Mouse (Mus musculus): ENCODE results near the gene P2rx2.

P2rx2 gene

DNA sequence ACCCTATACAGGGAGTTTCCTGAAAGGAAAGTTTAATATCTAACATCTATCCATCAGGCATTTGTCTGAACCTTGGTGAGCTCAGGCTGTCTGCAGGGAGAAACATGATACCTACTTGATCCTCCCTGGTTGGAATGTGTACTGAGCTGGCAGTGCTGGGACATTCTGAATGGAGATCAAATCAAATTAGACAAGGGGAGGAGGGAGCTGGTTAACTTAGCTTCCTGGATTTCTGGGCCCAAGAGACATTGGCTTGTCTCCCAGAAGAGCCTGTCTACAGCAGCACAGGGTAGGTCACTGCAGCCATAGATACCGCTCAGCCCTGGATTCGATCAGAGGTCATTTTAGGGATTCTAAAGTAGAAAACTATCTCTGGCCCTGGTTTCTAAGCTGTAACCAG, 4.2 kb downstream of the P2rx2 start:
- DNase-seq (ENCODE audit: low read depth in 1 of 2, low spot score in 2 of 2), result no peak

DNA sequence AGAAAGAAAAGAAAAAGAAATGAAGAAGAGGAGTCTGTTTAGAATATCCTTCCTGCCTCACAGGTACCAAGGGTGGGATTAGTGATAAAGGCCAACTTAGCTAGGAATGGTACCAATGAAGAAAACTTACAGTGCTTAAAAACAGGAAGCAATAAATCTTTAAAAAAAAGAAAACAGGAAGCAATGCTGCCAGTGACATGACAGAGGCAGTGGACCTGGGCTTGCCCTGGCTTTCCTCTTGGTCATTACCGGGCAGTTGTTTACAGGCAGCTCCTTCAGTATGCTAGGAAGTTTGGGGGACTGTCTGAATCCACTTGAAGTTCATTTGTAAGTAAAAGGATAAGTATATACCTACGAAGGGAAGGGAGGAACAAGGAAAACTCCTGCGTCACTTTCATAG, 12.5 kb downstream of the P2rx2 start:
- DNase-seq (ENCODE audit: low read depth in 1 of 2, low spot score in 2 of 2), result no peak

DNA sequence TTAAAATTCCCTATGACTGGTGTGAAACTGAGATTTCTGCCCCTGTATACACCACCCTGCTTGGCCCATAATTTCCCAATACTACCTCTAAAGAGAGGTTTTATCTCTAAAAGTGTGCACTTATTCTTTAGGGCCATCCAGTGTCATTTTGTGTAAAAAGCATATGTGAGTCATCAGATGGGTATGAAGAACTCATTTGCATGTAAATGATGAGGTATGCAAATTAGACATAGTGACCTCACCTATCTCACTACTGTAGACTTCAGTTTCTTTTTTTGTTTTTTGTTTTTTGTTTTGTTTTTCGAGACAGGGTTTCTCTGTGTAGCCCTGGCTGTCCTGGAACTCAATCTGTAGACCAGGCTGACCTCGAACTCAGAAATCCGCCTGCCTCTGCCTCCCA, 29.9 kb downstream of the P2rx2 start:
- no peak for DNase-seq (ENCODE audit: low read depth in 1 of 2, low spot score in 2 of 2)

DNA sequence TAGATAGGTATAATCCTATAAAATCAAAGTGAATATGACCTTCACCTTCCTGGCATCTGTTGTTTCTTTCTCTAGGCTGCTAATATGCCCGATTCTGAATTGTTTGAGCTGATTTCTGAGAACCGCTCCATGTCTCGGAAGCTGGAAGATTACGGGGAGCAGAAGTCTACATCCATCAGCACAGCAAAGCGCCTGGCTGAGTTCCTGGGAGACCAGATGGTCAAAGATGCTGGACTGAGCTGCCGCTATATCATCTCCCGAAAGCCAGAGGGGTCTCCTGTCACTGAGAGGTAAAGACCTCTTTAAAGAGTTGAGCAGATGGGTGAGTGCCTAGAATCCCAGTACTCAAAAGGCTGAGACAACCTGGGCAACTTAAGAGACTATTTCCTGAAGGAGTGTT, 34.2 kb downstream of the P2rx2 start:
- DNase-seq (ENCODE audit: low read depth in 1 of 2, low spot score in 2 of 2), result no peak

DNA sequence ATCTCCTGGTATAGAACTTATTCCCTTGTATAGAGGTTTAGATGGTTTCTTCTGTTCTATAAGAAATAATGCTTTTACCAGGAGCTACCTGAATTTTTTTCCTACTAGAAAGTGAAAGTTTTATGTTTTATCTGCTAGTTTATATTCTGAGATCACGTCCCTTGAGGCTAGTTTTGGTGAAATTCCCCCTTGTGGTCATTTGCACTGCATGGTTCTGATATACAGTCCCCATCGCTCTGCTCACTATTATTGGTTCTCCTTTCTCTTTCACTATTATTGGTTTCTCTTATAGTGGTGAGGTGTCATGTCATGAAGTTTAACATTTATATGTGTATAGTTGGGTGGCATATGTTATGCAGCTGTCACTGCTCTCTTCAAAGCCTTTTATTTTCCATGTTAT, 42.4 kb downstream of the P2rx2 start:
- DNase-seq (ENCODE audit: low read depth in 1 of 2, low spot score in 2 of 2), result no peak

DNA sequence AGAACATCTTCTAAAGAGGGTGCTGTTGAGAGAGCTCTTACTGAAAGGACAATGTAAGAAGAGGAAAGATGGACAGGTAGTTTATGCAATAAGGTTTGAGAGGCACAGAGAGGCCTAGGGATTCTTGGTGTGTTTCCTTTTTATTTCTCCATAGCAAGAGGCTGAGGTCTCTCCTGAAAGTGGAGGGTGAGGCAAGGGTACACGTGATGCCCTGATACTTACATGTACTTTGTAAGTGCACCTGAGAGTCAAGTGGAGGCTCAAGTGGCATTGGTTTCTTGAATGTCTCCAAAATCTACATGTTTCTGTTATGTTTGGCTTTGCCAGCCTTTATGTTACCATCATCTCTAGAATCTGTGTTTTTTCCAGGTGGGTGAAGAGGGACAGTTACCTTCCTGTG, 46.4 kb downstream of the P2rx2 start:
- DNase-seq (ENCODE audit: low read depth in 1 of 2, low spot score in 2 of 2), result no peak

DNA sequence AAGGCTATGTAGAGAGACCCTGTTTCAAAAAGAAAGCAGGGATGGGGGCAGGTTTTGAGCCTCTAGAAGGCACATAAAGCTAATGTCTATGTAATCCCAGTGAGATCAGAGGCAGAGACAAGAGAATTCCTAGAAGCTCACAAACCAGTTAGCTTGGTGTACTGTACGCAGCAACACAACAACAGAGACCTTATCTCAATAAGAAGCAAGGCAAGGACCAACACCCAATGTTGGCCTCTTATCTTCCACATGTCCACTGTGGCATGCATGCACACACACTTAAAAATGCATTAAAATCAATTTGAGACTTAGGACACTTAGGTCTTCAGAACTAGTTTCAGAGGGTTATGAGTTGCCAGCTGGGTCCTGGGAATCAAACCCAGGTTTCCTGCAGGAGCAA, 51.4 kb downstream of the P2rx2 start:
- DNase-seq (ENCODE audit: low read depth in 1 of 2, low spot score in 2 of 2), result no peak
